Mouse (Mus musculus) adipocyte (in vitro differentiated cells): Measurements from ENCODE around the gene Adm2.
A peak's percentile ranks its signal among the peaks of the same experiment; 100 is the strongest.

Source experiments
- DNase-seq: peaks from one replicate; pipeline ENCODE4 v3.0.0-alpha.2; 2016; ENCODE audit warnings: low spot score

Adm2 gene

DNA sequence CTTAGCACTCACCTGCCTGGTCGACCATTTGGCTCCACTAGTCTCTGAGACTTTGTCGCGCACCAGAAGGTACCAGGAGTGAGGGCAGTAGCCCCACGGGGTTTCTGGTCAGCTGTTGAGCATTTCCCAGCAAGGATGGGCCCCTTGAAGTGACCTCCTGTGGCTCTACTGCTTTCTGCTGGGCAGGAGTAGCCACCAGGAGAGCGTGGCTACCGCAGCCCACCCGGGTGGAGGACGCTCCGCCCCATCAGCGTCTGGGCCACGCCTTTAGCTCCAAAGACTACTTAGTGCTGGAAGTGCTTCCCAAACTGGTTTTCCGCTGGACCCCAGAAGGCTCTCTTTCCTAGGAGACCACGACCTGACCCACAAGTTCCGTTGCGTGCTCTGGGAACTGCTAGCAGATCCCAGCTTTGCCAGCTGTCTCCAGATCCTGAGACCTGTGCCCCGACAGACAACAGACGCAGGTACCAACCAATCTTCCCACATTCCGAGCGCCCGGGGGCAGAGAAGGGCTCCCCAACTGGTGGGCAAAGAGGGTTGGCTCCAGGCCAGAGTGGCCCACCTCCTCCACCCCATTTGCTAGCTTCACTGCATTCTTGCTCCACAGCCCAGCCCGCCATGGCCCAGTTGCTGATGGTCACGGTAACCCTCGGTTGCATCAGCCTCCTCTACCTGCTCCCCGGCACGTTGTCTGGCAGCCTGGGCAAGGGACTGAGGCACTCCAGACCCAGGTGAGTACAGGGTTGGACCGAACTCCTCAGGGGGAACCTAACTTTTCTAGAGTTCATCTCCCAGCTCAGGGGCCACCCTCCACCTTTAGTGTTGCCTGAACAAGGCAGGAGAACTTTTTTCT, at the start of gene Adm2:
Gene Adm2 (plus strand): TSS at position 51 of the 853 bp plus-strand sequence.
- DNase-seq: no peak

- DNase-seq: no peak
Observed at GRCm38 (mm10) chr15:89275497-89275896, 47.0 kb upstream of the Adm2 start.

- DNase-seq: no peak
Observed at GRCm38 (mm10) chr15:89277366-89277765, 45.2 kb upstream of the Adm2 start.

DNA sequence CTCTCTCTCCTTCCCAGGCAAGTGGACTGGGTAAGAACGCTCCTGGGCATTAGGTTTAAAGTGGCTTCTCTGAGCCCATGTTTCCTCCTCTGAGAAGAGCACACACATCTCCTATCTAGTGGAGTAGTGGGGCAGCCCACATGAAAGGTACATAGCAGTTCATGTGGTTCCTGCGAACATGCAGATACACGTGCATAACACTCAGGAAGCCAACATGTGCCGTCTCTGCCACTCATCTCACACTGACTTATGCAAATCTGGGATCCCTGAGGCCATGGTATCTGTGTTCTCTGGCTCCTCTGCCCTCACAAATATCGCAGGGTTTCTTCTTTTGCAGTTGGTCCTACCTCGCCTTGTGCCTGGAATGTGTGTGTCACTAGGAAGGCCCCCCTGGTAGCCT, 40.0 kb upstream of the Adm2 start:
- DNase-seq: no peak

- no peak for DNase-seq
Observed at GRCm38 (mm10) chr15:89284094-89284493, 38.4 kb upstream of the Adm2 start.

- no peak for DNase-seq
Observed at GRCm38 (mm10) chr15:89285004-89285403, 37.5 kb upstream of the Adm2 start.

- DNase-seq: no peak
Observed at GRCm38 (mm10) chr15:89285478-89285877, 37.0 kb upstream of the Adm2 start.

DNA sequence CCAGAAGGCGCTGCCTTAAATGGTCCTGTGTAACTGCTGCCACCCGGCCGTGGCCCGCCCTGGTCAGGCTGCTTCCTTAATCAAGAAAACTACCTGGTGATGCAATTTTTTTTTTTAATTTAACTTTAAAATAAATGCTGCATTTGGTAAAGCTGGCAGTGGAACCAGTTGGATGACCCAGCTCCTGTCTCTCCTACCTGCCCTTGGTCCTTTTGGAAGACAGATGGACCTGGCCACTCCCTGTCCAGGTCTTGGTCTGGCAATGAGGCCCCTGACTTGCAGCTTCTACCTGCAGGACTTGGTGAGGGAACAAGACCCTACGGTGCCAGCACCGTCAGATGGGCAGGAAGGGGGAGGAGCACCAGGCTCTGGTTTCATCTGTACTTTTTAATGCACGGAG, 36.4 kb upstream of the Adm2 start:
- no peak for DNase-seq

- DNase-seq: no peak
Observed at GRCm38 (mm10) chr15:89286582-89286981, 35.9 kb upstream of the Adm2 start.

DNA sequence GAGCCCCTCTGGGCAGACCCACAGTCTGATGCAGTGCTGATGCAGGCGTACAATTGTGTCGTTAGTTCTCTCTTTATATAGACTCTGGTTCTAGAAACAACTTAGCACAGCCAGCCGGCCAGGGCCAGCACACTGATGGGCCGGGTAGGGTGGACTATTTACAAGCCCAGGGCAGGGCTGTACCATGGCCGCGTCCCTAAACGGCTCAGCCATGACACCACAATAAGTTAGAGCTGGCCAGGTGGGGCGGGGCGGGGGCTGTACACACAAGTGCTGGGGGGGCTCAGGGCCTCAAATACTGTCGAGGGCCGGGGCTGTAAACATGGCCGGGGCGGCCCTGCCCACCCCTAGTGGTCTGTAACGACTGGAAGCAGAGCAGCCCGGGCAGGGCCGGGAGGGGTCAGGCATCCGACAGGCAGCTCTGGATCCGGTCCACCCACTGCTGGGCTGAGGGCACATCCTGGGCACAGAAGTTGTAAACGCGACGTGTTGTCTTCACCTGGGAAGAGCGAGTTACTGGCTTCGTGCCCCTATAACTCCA, 34.2 kb upstream of the Adm2 start:
- no peak for DNase-seq

DNA sequence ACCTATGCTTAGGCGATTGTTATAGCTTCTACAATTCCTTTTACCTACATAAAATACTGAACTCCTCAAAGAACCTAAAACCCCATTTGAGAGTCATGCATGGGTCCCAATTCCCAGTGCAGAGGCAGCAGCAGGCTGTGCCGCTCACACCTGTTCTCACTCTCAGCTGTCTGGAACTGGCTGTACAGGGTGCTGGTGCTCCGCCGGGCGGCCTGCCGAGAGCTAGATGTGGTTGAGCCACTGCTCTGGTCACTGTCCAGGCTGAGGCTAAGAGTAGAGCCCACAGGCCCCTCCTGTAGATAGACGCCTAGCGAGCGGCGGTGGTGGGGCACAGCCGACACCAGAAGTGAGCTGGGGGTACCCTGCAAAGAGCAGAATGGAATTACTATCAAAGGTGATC, 33.1 kb upstream of the Adm2 start:
- DNase-seq: no peak

- DNase-seq: no peak
Observed at GRCm38 (mm10) chr15:89291521-89291920, 31.0 kb upstream of the Adm2 start.

DNA sequence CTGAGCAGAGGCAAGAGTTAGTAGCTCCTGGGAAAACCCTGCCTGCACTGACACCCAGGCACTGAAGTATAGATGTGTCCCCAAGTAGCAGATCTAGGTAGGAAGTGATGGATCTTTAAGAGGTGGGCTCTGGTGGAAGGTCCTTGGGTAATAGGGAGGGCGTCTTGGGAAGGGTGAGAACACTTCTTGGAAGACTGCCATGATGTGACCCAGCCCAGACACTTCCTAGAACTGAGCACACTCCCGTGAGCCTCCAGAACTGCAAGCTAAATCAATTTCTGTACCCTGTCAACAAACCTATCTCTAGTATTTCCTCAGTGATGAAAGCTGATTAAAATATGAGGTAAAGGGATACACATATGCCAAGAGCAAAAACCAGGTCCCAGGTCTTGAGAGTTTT, 29.7 kb upstream of the Adm2 start:
- no peak for DNase-seq

- no peak for DNase-seq
Observed at GRCm38 (mm10) chr15:89293778-89294177, 28.7 kb upstream of the Adm2 start.

- DNase-seq: no peak
Observed at GRCm38 (mm10) chr15:89295580-89296165, 26.8 kb upstream of the Adm2 start.

GRCm38 (mm10) chr15:89296465-89296864, 26.1 kb upstream of the Adm2 start:
- DNase-seq: peak; percentile 29

DNA sequence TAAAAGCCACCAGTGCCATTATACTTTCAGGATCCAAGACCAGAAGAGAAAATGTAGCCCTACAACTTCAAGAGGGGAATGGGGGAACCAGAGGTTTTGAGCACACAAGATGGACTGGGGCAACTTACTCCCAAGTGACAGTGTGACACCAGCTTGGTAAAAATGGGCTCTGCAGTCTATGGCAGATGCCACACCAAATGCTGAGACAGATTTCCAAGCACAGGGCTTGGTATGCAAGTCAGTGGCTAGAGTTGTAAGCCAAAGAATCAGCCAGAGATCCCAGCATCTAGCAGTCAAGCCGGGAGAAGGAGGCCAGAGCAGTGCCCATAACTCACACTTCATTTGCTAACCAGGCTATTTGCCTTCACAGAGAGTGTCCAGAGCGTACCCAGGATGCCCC, 24.8 kb upstream of the Adm2 start:
- DNase-seq: no peak

DNA sequence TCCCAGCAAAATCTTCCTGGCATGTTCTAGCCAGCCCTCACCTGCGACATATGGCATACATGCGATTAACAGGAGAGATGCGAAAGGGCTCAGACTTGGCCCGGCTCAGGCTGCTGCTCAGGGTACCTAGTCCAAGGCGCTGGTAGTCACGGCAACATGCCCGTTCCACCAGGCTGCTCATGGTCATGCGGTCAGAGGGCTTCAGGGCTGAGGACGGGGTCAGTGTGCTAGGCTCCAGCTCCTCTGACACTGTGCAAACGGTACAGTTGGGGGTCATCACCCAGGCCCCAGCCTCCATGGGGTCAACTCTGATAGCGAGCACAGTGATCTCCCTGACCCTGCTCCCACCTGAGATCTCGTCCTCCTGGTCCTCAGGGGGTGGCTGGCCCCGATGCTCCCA, 22.3 kb upstream of the Adm2 start:
- no peak for DNase-seq

- DNase-seq: no peak
Observed at GRCm38 (mm10) chr15:89300600-89300999, 21.9 kb upstream of the Adm2 start.

- DNase-seq: no peak
Observed at GRCm38 (mm10) chr15:89305966-89306365, 16.6 kb upstream of the Adm2 start.

- no peak for DNase-seq
Observed at GRCm38 (mm10) chr15:89307461-89307860, 15.1 kb upstream of the Adm2 start.

DNA sequence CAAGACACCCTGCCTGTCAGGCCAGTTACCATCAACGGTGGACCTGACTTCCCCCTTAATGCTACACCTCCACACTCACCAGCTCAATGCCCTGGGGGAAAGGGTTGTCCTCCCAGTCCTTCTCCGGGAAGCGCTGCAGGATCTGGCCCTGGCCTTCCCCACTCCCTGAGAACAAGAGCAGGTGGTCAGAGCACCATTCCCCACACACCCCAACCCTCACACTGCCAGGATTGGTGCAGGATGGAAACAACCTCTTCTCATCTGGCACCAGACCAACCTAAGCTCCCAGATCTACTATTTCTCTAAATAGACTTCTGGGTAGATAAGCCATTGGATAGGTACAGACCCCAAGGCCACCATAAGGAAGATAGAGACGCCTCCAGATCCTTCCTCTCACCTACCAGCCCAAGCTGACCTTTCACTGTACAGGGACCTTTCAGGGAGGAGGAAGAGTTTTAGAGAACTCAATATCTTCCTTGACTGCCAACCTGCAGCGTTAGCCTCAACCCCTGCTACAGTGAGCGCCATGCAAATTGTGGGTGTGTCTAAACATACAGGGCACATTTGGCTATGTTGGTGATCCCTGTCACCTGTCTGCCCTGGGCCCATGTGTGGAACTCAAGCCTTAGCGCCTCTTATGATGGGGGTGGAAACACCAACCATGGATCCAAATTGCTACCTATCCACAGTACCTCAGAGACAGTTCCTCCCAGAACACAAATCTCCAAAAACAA, 13.9 kb upstream of the Adm2 start:
- no peak for DNase-seq
